Mouse (Mus musculus): ENCODE results near the gene Paf1.

Gene Paf1

GRCm38 (mm10) chr7:28436271-28436904 is 43.6 kb downstream of the Paf1 start:
- peak; percentile 100 for DNase-seq (ENCODE audit: low spot score)

GRCm38 (mm10) chr7:28436932-28437570 is 44.3 kb downstream of the Paf1 start, which contains the start of gene Gmfg:
TSS of gene Gmfg (plus strand) at chr7:28437447.
- DNase-seq (ENCODE audit: low spot score) = peak; percentile 94

- no peak for DNase-seq (ENCODE audit: low spot score)
Measured at GRCm38 (mm10) chr7:28437964-28438363, 45.2 kb downstream of the Paf1 start.

GRCm38 (mm10) chr7:28438771-28439170 is 46.0 kb downstream of the Paf1 start:
- DNase-seq (ENCODE audit: low spot score) = no peak

- DNase-seq (ENCODE audit: low spot score) = peak; percentile 91
Measured at GRCm38 (mm10) chr7:28440739-28441138, 48.0 kb downstream of the Paf1 start.

GRCm38 (mm10) chr7:28441776-28442485 is 49.2 kb downstream of the Paf1 start:
- no peak for DNase-seq (ENCODE audit: low spot score)

- DNase-seq (ENCODE audit: low spot score) = peak; percentile 57
Measured at GRCm38 (mm10) chr7:28442688-28443087, 49.9 kb downstream of the Paf1 start.

GRCm38 (mm10) chr7:28444344-28444974 is 51.7 kb downstream of the Paf1 start:
- no peak for DNase-seq (ENCODE audit: low spot score)

GRCm38 (mm10) chr7:28446446-28446845 is 53.7 kb downstream of the Paf1 start:
- DNase-seq (ENCODE audit: low spot score) = peak; percentile 80

GRCm38 (mm10) chr7:28447101-28447830 is 54.5 kb downstream of the Paf1 start:
- DNase-seq (ENCODE audit: low spot score) = no peak

GRCm38 (mm10) chr7:28447865-28448820 is 55.4 kb downstream of the Paf1 start:
- no peak for DNase-seq (ENCODE audit: low spot score)

All from lung, postnatal 25 days (tissue).